Mouse (Mus musculus) ES-E14 (cell line): ENCODE measurements around the gene F12.

Experiments used
- CHD2 ChIP-seq: IDR thresholded peaks from 2 replicates; pipeline ENCODE4 v1.6.1; 2014; ENCODE audit warnings: mild to moderate bottlenecking, low read depth, low read length, inconsistent platforms
- HCFC1 ChIP-seq: IDR thresholded peaks from 2 replicates; pipeline ENCODE4 v1.6.1; 2012; ENCODE audit warnings: low read length, inconsistent platforms, borderline replicate concordance; ENCODE audit not compliant: insufficient read depth
- MAFK ChIP-seq: IDR thresholded peaks from 2 replicates; pipeline ENCODE4 v1.6.1; 2014; ENCODE audit warnings: mild to moderate bottlenecking, low read depth, low read length, inconsistent platforms; ENCODE audit not compliant: insufficient read depth
- ZC3H11A ChIP-seq: IDR thresholded peaks from 2 replicates; pipeline ENCODE4 v1.6.1; 2012; ENCODE audit warnings: low read depth, mild to moderate bottlenecking, inconsistent platforms, low read length, borderline replicate concordance
- ZNF384 ChIP-seq: IDR thresholded peaks from 2 replicates; pipeline ENCODE4 v1.6.1; 2012; ENCODE audit warnings: low read depth, low read length, inconsistent platforms

DNA sequence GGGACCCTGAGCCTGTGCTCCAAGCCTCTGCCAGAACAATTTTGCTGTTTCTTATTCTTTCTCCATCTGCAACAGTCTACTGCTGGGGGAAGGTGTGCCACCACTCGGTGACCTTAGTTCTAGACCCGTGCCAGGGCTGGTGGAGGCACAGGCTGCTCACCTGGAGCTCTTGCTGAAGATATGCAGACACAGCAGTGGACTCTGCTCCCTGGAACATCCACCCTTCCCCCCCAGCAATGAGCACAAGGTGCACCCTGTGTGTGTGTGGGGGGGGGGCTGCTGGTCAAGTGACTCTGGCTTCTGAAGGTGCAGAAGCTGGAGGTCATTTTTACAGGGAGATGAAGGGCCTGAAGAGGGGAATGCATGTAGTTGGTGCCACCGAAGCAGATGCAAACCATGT lies 35.9 kb downstream of the F12 start:
- TF ChIP-seq MAFK (no peak), ZC3H11A (no peak), CHD2 (no peak), ZNF384 (no peak), HCFC1 (no peak)
